40 mouse cellular contexts compared by ENCODE assay signal in genomic region chr17:43684086-43684485, GRCm38 (mm10). TPM values are rescaled to one million over a fixed set of nuclear protein-coding genes. Genes with fewer than 3 reads are reported as not detected.
"Had no signal": no experiment of that assay in that cellular context is flagged by ENCODE, and none has a peak within 500 bp of the region (broad histone marks: within the 10 kb centered on the region; RNA-seq: fewer than 3 reads in every experiment).

No protein-coding gene starts in this region.

- H3K9ac ChIP-seq: heart, embryonic 12.5 days; heart, embryonic 13.5 days; heart, embryonic 15.5 days; hindbrain, embryonic 12.5 days; hindbrain, embryonic 13.5 days; hindbrain, embryonic 14.5 days; hindbrain, embryonic 15.5 days; intestine, embryonic 15.5 days; kidney, embryonic 15.5 days had no signal

- H3K4me2 ChIP-seq: heart, embryonic 11.5 days; heart, embryonic 12.5 days; heart, embryonic 13.5 days; heart, embryonic 15.5 days; hindbrain, embryonic 12.5 days; hindbrain, embryonic 13.5 days; hindbrain, embryonic 14.5 days; hindbrain, embryonic 15.5 days; intestine, embryonic 15.5 days; kidney, embryonic 15.5 days had no signal

- H3K4me1 ChIP-seq: heart, embryonic 10.5 days; heart, embryonic 12.5 days; heart, embryonic 13.5 days; heart, embryonic 15.5 days; hindbrain, embryonic 10.5 days; hindbrain, embryonic 12.5 days; hindbrain, embryonic 13.5 days; hindbrain, embryonic 15.5 days; intestine, embryonic 15.5 days; kidney, embryonic 15.5 days had no signal

- H3K9me3 ChIP-seq: heart, embryonic 10.5 days; heart, embryonic 12.5 days; heart, embryonic 13.5 days; heart, embryonic 15.5 days; hindbrain, embryonic 10.5 days; hindbrain, embryonic 12.5 days; hindbrain, embryonic 13.5 days; hindbrain, embryonic 15.5 days; intestine, embryonic 15.5 days; kidney, embryonic 15.5 days had no signal

- H3K27ac ChIP-seq: heart, adult 2 months; heart, embryonic 10.5 days; heart, embryonic 13.5 days; heart, embryonic 15.5 days; hindbrain, embryonic 10.5 days; hindbrain, embryonic 12.5 days; hindbrain, embryonic 13.5 days; hindbrain, embryonic 14.5 days; hindbrain, embryonic 15.5 days; hindbrain, postnatal 0 days; intestine, embryonic 15.5 days; kidney, embryonic 15.5 days; kidney, postnatal 0 days; layer of hippocampus, adult 2 months had no signal

- H3K27me3 ChIP-seq: heart, embryonic 12.5 days; heart, embryonic 13.5 days; heart, embryonic 15.5 days; hindbrain, embryonic 12.5 days; hindbrain, embryonic 13.5 days; hindbrain, embryonic 15.5 days; intestine, embryonic 15.5 days; kidney, embryonic 15.5 days had no signal

- H3K4me3 ChIP-seq: heart, adult 2 months; heart, embryonic 10.5 days; heart, embryonic 12.5 days; heart, embryonic 13.5 days; heart, embryonic 15.5 days; hindbrain, embryonic 10.5 days; hindbrain, embryonic 12.5 days; hindbrain, embryonic 13.5 days; hindbrain, embryonic 15.5 days; intestine, embryonic 15.5 days; kidney, embryonic 15.5 days; layer of hippocampus, adult 2 months had no signal

- ATAC-seq: hindbrain, embryonic 16.5 days; hindbrain, postnatal 0 days; inflammation-experienced regulatory T-cells, adult 6 months; intestine, embryonic 15.5 days; intestine, embryonic 16.5 days; intestine, postnatal 0 days had no signal

- H3K36me3 ChIP-seq: hindbrain, embryonic 13.5 days; hindbrain, embryonic 15.5 days; intestine, embryonic 15.5 days had no signal

- DNase-seq: heart, adult 2 months; heart, postnatal 10 days; heart, postnatal 14 days; heart, postnatal 36 days; kidney, adult 11 months; kidney, adult 18-20 months; kidney, adult 2 months; kidney, adult 8-10 months; kidney, adult 9 months; kidney, postnatal 10 days; kidney, postnatal 14 days; kidney, postnatal 25 days; kidney, postnatal 36 days; kidney, postnatal 4 days; layer of hippocampus, adult 9-11 months; layer of hippocampus, postnatal 36 days had no signal

RNA-seq across cellular contexts. Expression of gene Tdrd6, which starts 54.0 kb away (rescaled TPM):
- total RNA-seq: heart, adult 2 months; heart, postnatal 25 days; heart, postnatal 36 days; hematopoietic stem cell, adult 5-6 weeks had no signal
- polyA plus RNA-seq: heart, embryonic 10.5 days; heart, embryonic 13.5 days; heart, embryonic 15.5 days; inflammation-experienced regulatory T-cells, adult 6 months; kidney, embryonic 14.5 days; kidney, embryonic 16.5 days; large intestine, adult 2 months had no signal
